Mouse (Mus musculus) lung, embryonic 16.5 days (tissue): ENCODE measurements at regions not wholly inside any gene's neighbourhood (a gene's known extent, or its start where the extent isn't known, plus 50 kb on each side); places are given as distances from the start of the nearest gene placed in this dataset.

Source experiments
- ATAC-seq: fragments of 200-750 bp; cut with Nextera tagmentation; 2 replicates; pipeline ENCODE4 v1.8.0; 2017; ENCODE audit warnings: low read depth, mild to moderate bottlenecking, moderate library complexity
- H3K27ac ChIP-seq: fragments of 300-500 bp; sonication (generic); 2 replicates; pipeline ENCODE4 v1.5.1; 2014; ENCODE audit warnings: mild to moderate bottlenecking, control low read depth, low read length
- H3K27me3 ChIP-seq: fragments of 300-500 bp; sonication (generic); 2 replicates; pipeline ENCODE4 v1.6.1; 2014; ENCODE audit warnings: low read depth, low read length, mixed read lengths; ENCODE audit not compliant: control insufficient read depth, insufficient read depth
- H3K36me3 ChIP-seq: fragments of 300-500 bp; sonication (generic); 2 replicates; pipeline ENCODE4 v1.6.1; 2014; ENCODE audit warnings: low read length; ENCODE audit not compliant: control insufficient read depth, insufficient read depth
- H3K4me1 ChIP-seq: fragments of 300-500 bp; sonication (generic); replicated peaks from 2 replicates; pipeline ENCODE4 v1.6.1; 2014; ENCODE audit warnings: low read length, mixed read lengths; ENCODE audit not compliant: control insufficient read depth, insufficient read depth
- H3K4me2 ChIP-seq: fragments of 300-500 bp; sonication (generic); 2 replicates; pipeline ENCODE4 v1.6.1; 2014; ENCODE audit warnings: low read depth, low read length, control low read depth
- H3K4me3 ChIP-seq: fragments of 300-500 bp; sonication (generic); 2 replicates; pipeline ENCODE4 v1.5.1; 2014; ENCODE audit warnings: mild to moderate bottlenecking, low read length, control low read depth
- H3K9ac ChIP-seq: fragments of 300-500 bp; sonication (generic); 2 replicates; pipeline ENCODE4 v1.6.1; 2014; ENCODE audit warnings: low read length, control low read depth
- H3K9me3 ChIP-seq: fragments of 300-500 bp; sonication (generic); 2 replicates; pipeline ENCODE4 v1.6.1; 2016; ENCODE audit warnings: low read length; ENCODE audit not compliant: control insufficient read depth
- WGBS: fragments of 180-500 bp; shearing (Covaris S2); extraction: QIAGEN DNeasy Blood & Tissue Kit; methylation state at CpG from one replicate; pipeline ENCODE4 v1.1.7; 2014; 5-methylcytosine and 5-hydroxymethylcytosine counted together

DNA sequence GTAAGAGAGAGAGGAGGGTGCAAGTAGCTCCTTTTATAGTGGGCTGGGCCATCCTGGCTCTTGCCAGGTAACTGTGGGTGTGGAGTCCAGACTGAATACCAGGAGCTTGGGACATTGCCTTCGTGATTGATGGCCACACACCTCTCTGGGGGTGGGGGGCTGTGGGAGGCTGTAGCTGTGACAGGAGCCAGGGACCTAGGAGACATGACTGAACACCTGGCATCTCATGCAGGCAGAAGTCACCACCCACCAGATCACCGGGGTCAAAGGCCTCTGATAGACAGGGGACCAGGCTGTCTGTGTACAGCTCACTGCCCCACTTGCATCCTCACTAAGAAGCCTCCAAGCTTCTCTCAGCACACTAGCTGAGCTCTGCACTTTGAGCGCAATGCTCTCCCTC, 288.6 kb downstream of the Qk start:
- WGBS: 68% methylated on average over 3 of the region's 3 CpGs
- H3K4me2 ChIP-seq: no peak overlapping the region
- ATAC-seq: no peak

GRCm38 (mm10) chr17:10026770-10027169, 292.9 kb downstream of the Qk start:
- no peaks in the 10 kb centered on the region for H3K27me3 ChIP-seq
- H3K4me1 ChIP-seq: no peaks in the 10 kb centered on the region
- no peaks in the 10 kb centered on the region for H3K9me3 ChIP-seq
- no peak for ATAC-seq
- no peak overlapping the region for H3K4me3 ChIP-seq
- H3K9ac ChIP-seq: no peak overlapping the region
- no peaks in the 10 kb centered on the region for H3K36me3 ChIP-seq
- H3K4me2 ChIP-seq: no peak overlapping the region
- H3K27ac ChIP-seq: no peak overlapping the region

More for the DNA sequence above, 288.6 kb downstream of the Qk start:
- Histone ChIP-seq H3K9me3 (no peaks in the 10 kb centered on the region), H3K4me3 (no peak overlapping the region), H3K36me3 (no peaks in the 10 kb centered on the region), H3K27me3 (no peaks in the 10 kb centered on the region), H3K9ac (no peak overlapping the region), H3K4me1 (no peaks in the 10 kb centered on the region), H3K27ac (no peak overlapping the region)

DNA sequence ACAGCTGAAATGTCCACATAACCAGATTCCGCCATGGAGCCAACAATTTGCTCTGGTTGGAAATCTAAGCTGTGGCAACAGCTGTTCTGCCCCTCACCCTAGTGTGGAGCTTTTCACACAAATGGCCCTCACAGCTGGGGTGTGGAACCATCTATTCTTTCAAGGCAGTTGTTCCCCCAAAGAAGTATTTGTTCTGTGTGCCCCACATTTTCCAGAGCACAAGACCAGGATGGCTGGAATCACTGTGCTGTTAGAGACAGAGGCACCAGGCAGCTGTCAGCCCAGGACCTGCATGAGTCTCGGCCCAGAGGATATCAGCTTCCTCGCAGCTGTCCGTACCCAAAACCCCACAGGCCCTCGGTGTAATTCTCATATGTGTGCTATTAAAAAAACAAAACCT, 294.4 kb downstream of the Qk start:
- Histone ChIP-seq H3K27me3 (no peaks in the 10 kb centered on the region), H3K36me3 (no peaks in the 10 kb centered on the region), H3K4me2 (no peak overlapping the region), H3K9me3 (no peaks in the 10 kb centered on the region), H3K4me1 (no peaks in the 10 kb centered on the region), H3K9ac (no peak overlapping the region), H3K27ac (no peak overlapping the region), H3K4me3 (no peak overlapping the region)
- no peak for ATAC-seq
- 80% methylated on average over 5 of the region's 5 CpGs for WGBS

DNA sequence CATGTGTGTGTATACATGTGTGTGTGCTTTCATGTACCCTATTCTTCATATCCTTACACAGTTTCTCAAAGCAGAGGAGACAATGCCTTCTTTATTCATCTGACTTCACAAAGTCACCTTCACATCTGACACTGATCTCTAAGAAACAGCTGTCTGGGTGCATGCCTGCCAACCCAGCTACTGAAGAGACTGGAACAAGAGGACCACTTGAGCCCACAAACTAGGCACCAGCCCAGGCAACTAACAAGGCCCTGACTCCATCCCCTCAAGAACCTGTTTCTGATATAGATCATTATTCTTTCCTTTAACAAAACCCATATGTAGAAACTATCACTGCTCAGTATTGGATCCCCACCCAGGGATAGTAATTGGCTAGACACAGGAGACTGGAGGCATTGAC, 295.3 kb downstream of the Qk start:
- H3K4me3 ChIP-seq: no peak overlapping the region

DNA sequence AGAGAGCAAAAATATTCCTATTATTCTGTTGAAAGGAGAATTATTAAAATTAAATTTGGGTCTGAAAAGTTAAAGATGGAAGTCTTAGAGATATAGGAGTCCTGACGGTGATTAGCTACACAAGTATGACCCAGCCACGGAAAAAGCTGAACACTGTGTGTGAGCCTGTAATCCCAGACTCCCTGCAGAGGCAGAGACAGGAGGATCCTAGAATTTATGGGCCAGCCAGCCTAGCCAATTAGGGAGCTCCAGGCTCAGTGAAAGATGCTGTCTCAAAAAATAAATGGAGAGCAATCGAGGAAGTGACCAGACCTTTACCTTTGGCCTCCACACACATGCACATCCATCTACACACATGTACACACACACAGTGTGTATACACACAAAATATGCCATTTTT, 307.5 kb downstream of the Qk start:
- WGBS: 79% methylated on average over 3 of the region's 3 CpGs
- Histone ChIP-seq H3K9ac (no peak overlapping the region), H3K27ac (no peak overlapping the region), H3K27me3 (no peaks in the 10 kb centered on the region), H3K36me3 (no peaks in the 10 kb centered on the region), H3K9me3 (no peaks in the 10 kb centered on the region), H3K4me3 (no peak overlapping the region), H3K4me1 (no peaks in the 10 kb centered on the region), H3K4me2 (no peak overlapping the region)
- no peak for ATAC-seq

More for the DNA sequence above, 295.3 kb downstream of the Qk start:
- Histone ChIP-seq H3K36me3 (no peaks in the 10 kb centered on the region), H3K9me3 (no peaks in the 10 kb centered on the region), H3K27me3 (no peaks in the 10 kb centered on the region), H3K9ac (no peak overlapping the region), H3K4me1 (no peaks in the 10 kb centered on the region), H3K27ac (no peak overlapping the region), H3K4me2 (no peak overlapping the region)
- ATAC-seq: no peak

DNA sequence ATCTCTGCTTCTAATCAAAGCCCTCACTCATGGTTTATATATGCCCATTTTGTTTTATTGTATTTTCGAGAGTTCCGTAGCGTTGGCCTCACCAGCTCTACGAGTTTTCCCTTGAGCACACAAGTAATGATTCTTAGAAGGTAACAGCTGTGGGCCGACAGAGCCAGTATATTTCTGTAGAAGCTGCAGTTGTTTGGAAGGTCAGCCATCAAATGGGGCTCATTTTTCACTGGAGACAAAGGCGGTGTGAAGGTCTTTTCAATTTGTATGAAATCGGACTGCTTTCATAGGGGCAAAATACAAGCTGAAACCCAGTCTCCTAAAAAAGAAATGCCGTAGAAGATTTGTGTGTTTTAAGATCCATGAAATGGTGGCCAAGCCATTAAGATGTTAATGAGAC, 307.9 kb downstream of the Qk start:
- Histone ChIP-seq H3K9me3 (no peaks in the 10 kb centered on the region), H3K9ac (no peak overlapping the region), H3K36me3 (no peaks in the 10 kb centered on the region), H3K4me3 (no peak overlapping the region), H3K4me2 (no peak overlapping the region), H3K27me3 (no peaks in the 10 kb centered on the region), H3K4me1 (no peaks in the 10 kb centered on the region), H3K27ac (no peak overlapping the region)
- ATAC-seq: no peak
- WGBS: 79% methylated on average over 8 of the region's 8 CpGs

GRCm38 (mm10) chr17:10001071-10001591, 318.5 kb downstream of the Qk start:
- Histone ChIP-seq H3K9me3 (no peaks in the 10 kb centered on the region), H3K9ac (no peak overlapping the region), H3K27ac (peak overlapping the region; percentile 65; the same call in 1 of the 2 replicates), H3K4me1 (peaks cover 8% of the 10 kb centered on the region), H3K36me3 (no peaks in the 10 kb centered on the region), H3K4me2 (no peak overlapping the region), H3K4me3 (no peak overlapping the region), H3K27me3 (no peaks in the 10 kb centered on the region)
- peak; percentile 47; the same call in 1 of the 2 replicates for ATAC-seq
- 45% methylated on average over 7 of the region's 7 CpGs for WGBS

- whole genome bisulfite sequencing: 52% methylated on average over 5 of the region's 5 CpGs
- Histone ChIP-seq H3K4me3 (no peak overlapping the region), H3K9ac (no peak overlapping the region), H3K27me3 (no peaks in the 10 kb centered on the region), H3K27ac (no peak overlapping the region), H3K36me3 (no peaks in the 10 kb centered on the region), H3K4me2 (no peak overlapping the region), H3K4me1 (no peaks in the 10 kb centered on the region), H3K9me3 (no peaks in the 10 kb centered on the region)
- no peak for ATAC-seq
Observed at GRCm38 (mm10) chr17:9995321-9995720, 324.3 kb downstream of the Qk start.

DNA sequence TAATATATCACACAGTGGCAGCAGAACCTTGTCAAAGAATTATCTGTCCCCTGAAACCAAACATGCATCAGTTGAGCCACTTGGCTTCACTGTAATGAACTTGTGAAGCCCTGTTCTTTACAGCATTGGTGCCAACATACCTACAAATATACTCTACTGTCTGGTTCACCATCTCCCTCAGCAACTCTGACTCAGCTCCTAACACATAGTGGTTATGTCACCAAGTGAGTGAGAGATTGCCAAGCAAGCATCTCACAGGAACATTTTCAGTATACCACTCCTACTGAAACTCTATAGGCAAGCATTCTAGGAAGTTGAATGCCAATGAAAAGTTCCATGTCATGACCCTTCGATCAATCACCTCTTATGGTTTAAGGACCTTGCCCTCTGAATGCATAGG, 321.2 kb upstream of the Pabpc6 start:
- no peaks in the 10 kb centered on the region for H3K4me1 ChIP-seq
- H3K9me3 ChIP-seq: peaks cover 2% of the 10 kb centered on the region; the same call in 1 of the 2 replicates
- H3K27me3 ChIP-seq: no peaks in the 10 kb centered on the region
- H3K9ac ChIP-seq: no peak overlapping the region
- no peak overlapping the region for H3K4me2 ChIP-seq
- 95% methylated on average over 1 of the region's 1 CpGs for WGBS
- H3K36me3 ChIP-seq: no peaks in the 10 kb centered on the region
- no peak for ATAC-seq
- H3K4me3 ChIP-seq: no peak overlapping the region
- no peak overlapping the region for H3K27ac ChIP-seq

DNA sequence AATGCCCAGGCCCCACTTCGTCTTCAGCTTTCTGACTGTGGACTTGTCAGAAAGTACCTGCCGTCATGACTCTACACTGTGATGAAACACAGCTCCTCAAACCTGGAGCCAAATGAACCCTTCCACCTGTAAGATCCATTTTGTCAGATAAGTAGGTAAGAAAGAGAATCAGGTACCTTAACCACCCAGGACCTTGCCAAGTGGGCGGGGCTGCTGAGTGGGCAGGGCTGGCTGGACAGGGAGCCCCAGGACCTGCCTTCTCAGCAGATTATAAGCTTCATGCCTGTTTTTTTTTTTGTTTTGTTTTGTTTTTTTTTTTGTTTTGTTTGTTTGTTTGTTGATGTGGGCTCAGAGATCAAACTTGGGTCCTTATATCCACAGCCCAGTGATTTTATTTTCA, 311.8 kb upstream of the Pabpc6 start:
- ATAC-seq: no peak
- no peak overlapping the region for H3K27ac ChIP-seq
- 93% methylated on average over 3 of the region's 3 CpGs for WGBS

More for the DNA sequence above, 311.8 kb upstream of the Pabpc6 start:
- H3K27me3 ChIP-seq: no peaks in the 10 kb centered on the region
- peaks cover 11% of the 10 kb centered on the region for H3K4me1 ChIP-seq
- H3K4me3 ChIP-seq: no peak overlapping the region
- peaks cover 2% of the 10 kb centered on the region; the same call in 1 of the 2 replicates for H3K9me3 ChIP-seq
- no peak overlapping the region for H3K9ac ChIP-seq
- H3K4me2 ChIP-seq: no peak overlapping the region
- H3K36me3 ChIP-seq: no peaks in the 10 kb centered on the region
